Mouse (Mus musculus): Measurements from ENCODE around the gene Gm10229. TPM values are rescaled to one million over a fixed set of nuclear protein-coding genes. Genes with fewer than 3 reads are reported as not detected.

Gene Gm10229
- polyA plus RNA-seq (2014; fragmentation: Illumina TruSeq; extraction: RNeasy Lipid Tissue Mini Kit (QIAGEN cat#74804)), result not detected

DNA sequence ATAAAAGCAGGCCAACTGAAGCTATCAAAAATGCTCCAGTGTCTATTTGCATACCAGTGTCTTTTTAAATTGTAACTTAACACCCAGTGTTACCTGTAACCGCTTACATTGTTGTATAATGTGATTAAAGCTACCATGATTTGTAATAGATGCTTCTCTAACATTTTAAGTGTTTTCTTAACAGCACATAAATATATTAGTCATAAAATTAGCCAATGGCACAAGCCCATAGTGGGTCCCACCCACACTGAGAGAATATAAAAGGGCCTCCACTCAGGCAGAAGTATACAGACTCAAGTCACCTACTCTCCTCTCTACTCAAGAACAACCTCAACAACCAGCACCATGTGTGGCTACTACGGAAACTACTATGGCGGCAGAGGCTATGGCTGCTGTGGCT is at the start of gene Gm10229:
Gm10229 (plus strand) TSS at position 301 of the 400 bp plus-strand sequence.

DNA sequence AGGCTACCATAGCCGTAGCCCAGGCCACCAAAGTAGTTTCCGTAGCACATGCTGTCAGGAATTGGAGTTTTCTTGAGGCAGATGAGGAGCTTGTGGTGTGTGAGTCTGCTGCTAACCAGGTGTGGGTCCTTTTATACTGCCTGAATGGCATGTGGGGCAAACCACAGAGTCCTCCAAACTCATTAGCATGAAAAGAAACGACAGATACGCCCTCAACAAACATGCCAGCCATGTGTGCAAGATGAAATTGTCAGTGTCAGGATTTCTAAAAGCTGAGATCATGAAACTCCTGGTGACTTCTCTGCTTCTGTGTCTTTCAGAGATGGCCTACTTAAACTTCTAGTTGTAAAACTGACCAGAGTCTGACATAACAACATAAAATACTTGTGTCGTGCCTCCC is 4.4 kb upstream of the Gm10229 start, which contains the start of gene Krtap22-2:
Krtap22-2 (minus strand) TSS at position 101 of the 400 bp plus-strand sequence.

GRCm38 (mm10) chr16:89031399-89031798 is 16.3 kb downstream of the Gm10229 start, which contains the start of gene Krtap6-1:
TSS of gene Krtap6-1 (plus strand) at chr16:89031699.

DNA sequence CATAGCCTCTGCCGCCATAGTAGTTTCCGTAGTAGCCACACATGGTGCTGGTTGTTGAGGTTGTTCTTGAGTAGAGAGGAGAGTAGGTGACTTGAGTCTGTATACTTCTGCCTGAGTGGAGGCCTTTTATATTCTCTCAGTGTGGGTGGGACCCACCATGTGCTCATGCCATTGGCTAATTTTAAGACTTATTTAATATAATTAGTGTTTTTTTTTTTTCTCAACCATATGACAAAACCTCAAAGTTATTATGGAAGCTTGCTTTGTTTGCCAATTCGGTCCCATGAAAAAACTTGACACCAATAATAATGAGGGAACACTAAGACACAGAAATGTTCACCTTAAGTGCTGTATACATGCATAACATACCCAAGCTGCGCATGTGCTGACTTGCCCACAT is 26.3 kb downstream of the Gm10229 start, which contains the start of gene Gm10228:
Gm10228 (minus strand) TSS at position 101 of the 400 bp plus-strand sequence.

GRCm38 (mm10) chr16:89047783-89048182 is 32.7 kb downstream of the Gm10229 start, which contains the start of gene Krtap6-5:
TSS of gene Krtap6-5 (minus strand) at chr16:89047883.

DNA sequence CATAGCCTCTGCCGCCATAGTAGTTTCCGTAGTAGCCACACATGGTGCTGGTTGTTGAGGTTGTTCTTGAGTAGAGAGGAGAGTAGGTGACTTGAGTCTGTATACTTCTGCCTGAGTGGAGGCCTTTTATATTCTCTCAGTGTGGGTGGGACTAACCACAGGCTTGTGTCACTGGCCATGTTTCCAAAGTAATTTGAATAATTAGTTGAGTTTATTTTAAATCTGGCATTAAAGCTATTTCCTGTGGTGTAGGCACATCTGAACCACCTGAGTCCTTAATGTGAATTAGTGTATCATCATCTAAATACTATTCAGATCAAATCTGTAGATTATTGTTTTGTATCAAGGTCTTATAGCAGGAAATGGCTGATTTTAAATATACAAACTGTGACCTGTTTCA is 48.8 kb downstream of the Gm10229 start, which contains the start of gene 1110025L11Rik:
1110025L11Rik (minus strand) TSS at position 101 of the 400 bp plus-strand sequence.

Other genes starting within 250 kb of the Gm10229 start
- not detected for gene 2310057N15Rik, start 241.1 kb upstream of the Gm10229 start, polyA plus RNA-seq (2014; fragmentation: Illumina TruSeq; extraction: RNeasy Lipid Tissue Mini Kit (QIAGEN cat#74804))
- not detected for gene Gm5965, start 237.4 kb upstream of the Gm10229 start, polyA plus RNA-seq (2014; fragmentation: Illumina TruSeq; extraction: RNeasy Lipid Tissue Mini Kit (QIAGEN cat#74804))
- gene Gm20741, start 203.1 kb upstream of the Gm10229 start, polyA plus RNA-seq (2014; fragmentation: Illumina TruSeq; extraction: RNeasy Lipid Tissue Mini Kit (QIAGEN cat#74804)), result not detected
- gene Krtap15, start 195.1 kb upstream of the Gm10229 start, polyA plus RNA-seq (2014; fragmentation: Illumina TruSeq; extraction: RNeasy Lipid Tissue Mini Kit (QIAGEN cat#74804)), result not detected
- gene Krtap14, start 189.1 kb upstream of the Gm10229 start, polyA plus RNA-seq (2014; fragmentation: Illumina TruSeq; extraction: RNeasy Lipid Tissue Mini Kit (QIAGEN cat#74804)), result not detected
- not detected for gene Krtap19-1, start 145.9 kb upstream of the Gm10229 start, polyA plus RNA-seq (2014; fragmentation: Illumina TruSeq; extraction: RNeasy Lipid Tissue Mini Kit (QIAGEN cat#74804))
- gene Krtap19-2, start 141.0 kb upstream of the Gm10229 start, polyA plus RNA-seq (2014; fragmentation: Illumina TruSeq; extraction: RNeasy Lipid Tissue Mini Kit (QIAGEN cat#74804)), result not detected
- not detected for gene Krtap19-3, start 137.2 kb upstream of the Gm10229 start, polyA plus RNA-seq (2014; fragmentation: Illumina TruSeq; extraction: RNeasy Lipid Tissue Mini Kit (QIAGEN cat#74804))
- not detected for gene Krtap19-4, start 130.2 kb upstream of the Gm10229 start, polyA plus RNA-seq (2014; fragmentation: Illumina TruSeq; extraction: RNeasy Lipid Tissue Mini Kit (QIAGEN cat#74804))
- gene Krtap19-5, start 118.8 kb upstream of the Gm10229 start, polyA plus RNA-seq (2014; fragmentation: Illumina TruSeq; extraction: RNeasy Lipid Tissue Mini Kit (QIAGEN cat#74804)), result not detected
- not detected for gene Krtap19-9b, start 83.0 kb upstream of the Gm10229 start, polyA plus RNA-seq (2014; fragmentation: Illumina TruSeq; extraction: RNeasy Lipid Tissue Mini Kit (QIAGEN cat#74804))
- not detected for gene Krtap16-3, start 52.4 kb upstream of the Gm10229 start, polyA plus RNA-seq (2014; fragmentation: Illumina TruSeq; extraction: RNeasy Lipid Tissue Mini Kit (QIAGEN cat#74804))
- not detected for gene Krtap22-2, start 4.5 kb upstream of the Gm10229 start, polyA plus RNA-seq (2014; fragmentation: Illumina TruSeq; extraction: RNeasy Lipid Tissue Mini Kit (QIAGEN cat#74804))
- gene Krtap6-1, start 16.4 kb downstream of the Gm10229 start, polyA plus RNA-seq (2014; fragmentation: Illumina TruSeq; extraction: RNeasy Lipid Tissue Mini Kit (QIAGEN cat#74804)), result not detected
- not detected for gene Gm10228, start 26.2 kb downstream of the Gm10229 start, polyA plus RNA-seq (2014; fragmentation: Illumina TruSeq; extraction: RNeasy Lipid Tissue Mini Kit (QIAGEN cat#74804))
- gene Krtap6-5, start 32.6 kb downstream of the Gm10229 start, polyA plus RNA-seq (2014; fragmentation: Illumina TruSeq; extraction: RNeasy Lipid Tissue Mini Kit (QIAGEN cat#74804)), result not detected
- gene 1110025L11Rik, start 48.7 kb downstream of the Gm10229 start, polyA plus RNA-seq (2014; fragmentation: Illumina TruSeq; extraction: RNeasy Lipid Tissue Mini Kit (QIAGEN cat#74804)), result not detected
- gene Krtap6-3, start 68.7 kb downstream of the Gm10229 start, polyA plus RNA-seq (2014; fragmentation: Illumina TruSeq; extraction: RNeasy Lipid Tissue Mini Kit (QIAGEN cat#74804)), result not detected
- not detected for gene Gm6358, start 125.6 kb downstream of the Gm10229 start, polyA plus RNA-seq (2014; fragmentation: Illumina TruSeq; extraction: RNeasy Lipid Tissue Mini Kit (QIAGEN cat#74804))
- not detected for gene Gm10061, start 135.8 kb downstream of the Gm10229 start, polyA plus RNA-seq (2014; fragmentation: Illumina TruSeq; extraction: RNeasy Lipid Tissue Mini Kit (QIAGEN cat#74804))
- gene Gm9789, start 142.7 kb downstream of the Gm10229 start, polyA plus RNA-seq (2014; fragmentation: Illumina TruSeq; extraction: RNeasy Lipid Tissue Mini Kit (QIAGEN cat#74804)), result not detected
- not detected for gene Gm7735, start 154.2 kb downstream of the Gm10229 start, polyA plus RNA-seq (2014; fragmentation: Illumina TruSeq; extraction: RNeasy Lipid Tissue Mini Kit (QIAGEN cat#74804))
- gene 1110057P08Rik, start 159.5 kb downstream of the Gm10229 start, polyA plus RNA-seq (2014; fragmentation: Illumina TruSeq; extraction: RNeasy Lipid Tissue Mini Kit (QIAGEN cat#74804)), result not detected
- not detected for gene Krtap20-2, start 190.6 kb downstream of the Gm10229 start, polyA plus RNA-seq (2014; fragmentation: Illumina TruSeq; extraction: RNeasy Lipid Tissue Mini Kit (QIAGEN cat#74804))